1 mouse cellular context compared by ENCODE assay signal in genomic region chr5:139480406-139480805, GRCm38 (mm10).
TF ChIP-seq lines count a peak whose summit lies in the region.

No protein-coding gene starts in this region.

TF ChIP-seq in ES-E14, 5 proteins besides CTCF, POLR2A, EP300 and RAD21:
- no peak for TF ChIP-seq HCFC1 (IDR thresholded peaks at IDR 0.05; ENCODE audit: borderline replicate concordance, insufficient read depth, low read length)
- TF ChIP-seq ZNF384 (IDR thresholded peaks at IDR 0.05; ENCODE audit: low read depth, low read length) = 0 out of 2 replicates have a peak, but pooled peaks have one; percentile 31
